Mouse (Mus musculus) liver, adult 2 months (tissue): ENCODE measurements around the gene Papola. TPM values are rescaled to one million over a fixed set of nuclear protein-coding genes. Genes with fewer than 3 reads are reported as not detected.

ENCODE experiments used
- DNase-seq: peaks from one replicate; pipeline ENCODE4 v3.0.0-alpha.2; 2011; ENCODE audit warnings: low read depth, low spot score; ENCODE audit errors: extremely low read depth
- H3K27ac ChIP-seq: fragments of 200-500 bp; replicated peaks from 2 replicates; pipeline ENCODE4 v1.5.1; 2012; ENCODE audit warnings: low read depth, mild to moderate bottlenecking, control low read depth, inconsistent platforms, low read length; ENCODE audit not compliant: insufficient read depth
- H3K27me3 ChIP-seq: fragments of 200-500 bp; 2 replicates; pipeline ENCODE4 v1.6.1; 2012; ENCODE audit warnings: mild to moderate bottlenecking, moderate library complexity, low read length, inconsistent platforms; ENCODE audit not compliant: control insufficient read depth, insufficient read depth
- H3K36me3 ChIP-seq: fragments of 200-500 bp; 2 replicates; pipeline ENCODE4 v1.6.1; 2012; ENCODE audit warnings: low read length, inconsistent platforms; ENCODE audit not compliant: control insufficient read depth, insufficient read depth
- H3K4me1 ChIP-seq: fragments of 200-500 bp; 2 replicates; pipeline ENCODE4 v1.6.1; 2011; ENCODE audit warnings: low read length; ENCODE audit not compliant: control insufficient read depth, insufficient read depth
- H3K4me3 ChIP-seq: fragments of 200-500 bp; 2 replicates; pipeline ENCODE4 v1.5.1; 2011; ENCODE audit warnings: low read depth, mild to moderate bottlenecking, control low read depth, low read length, moderate library complexity; ENCODE audit not compliant: insufficient read depth
- H3K79me2 ChIP-seq: fragments of 200-500 bp; 2 replicates; pipeline ENCODE4 v1.6.1; 2012; ENCODE audit warnings: inconsistent platforms, mild to moderate bottlenecking, low read length, moderate library complexity; ENCODE audit not compliant: control insufficient read depth, insufficient read depth
- H3K9ac ChIP-seq: fragments of 200-500 bp; 2 replicates; pipeline ENCODE4 v1.6.1; 2012; ENCODE audit warnings: low read depth, mild to moderate bottlenecking, control low read depth, inconsistent platforms, low read length
- CTCF ChIP-seq: fragments of 200-500 bp; IDR thresholded peaks from 2 replicates; pipeline ENCODE4 v1.5.1; 2011; ENCODE audit warnings: low read depth, low read length, control low read depth
- POLR2A ChIP-seq: fragments of 200-500 bp; IDR thresholded peaks from 2 replicates; pipeline ENCODE4 v1.6.1; 2011; ENCODE audit warnings: low read length, control low read depth; ENCODE audit not compliant: insufficient read depth; ENCODE audit errors: extremely low read depth
- WGBS: fragments of 180-500 bp; shearing (Covaris S2); methylation state at CpG from one replicate; pipeline ENCODE4 v1.1.7; 2018; 5-methylcytosine and 5-hydroxymethylcytosine counted together
- polyA plus RNA-seq: library from polyadenylated mRNA; depleted of rRNA; stranded (reverse); fragments of >200 nt; gene quantifications from 2 replicates; pipeline ENCODE4 v1.2.3, GENCODE M21; 2012
- total RNA-seq: library from RNA; depleted of rRNA; stranded (reverse); fragments of >200 nt; gene quantifications from 2 replicates; pipeline ENCODE4 v1.2.3, GENCODE M21; 2014

The Papola gene
- total and polyA plus RNA-seq, 2 experiments: 42.0 to 68.4 TPM

GRCm38 (mm10) chr12:105807416-105807815, 22.9 kb downstream of the Papola start:
- TF ChIP-seq POLR2A (no peak), CTCF (no peak)
- H3K4me1 ChIP-seq: peaks cover 8% of the 10 kb centered on the region
- no peak for DNase-seq
- peaks cover 73% of the 10 kb centered on the region for H3K36me3 ChIP-seq
- no peak overlapping the region for H3K9ac ChIP-seq
- H3K27ac ChIP-seq: no peak overlapping the region
- peaks cover 16% of the 10 kb centered on the region; the same call in 1 of the 2 replicates for H3K79me2 ChIP-seq
- WGBS: 84% methylated on average over 7 of the region's 7 CpGs
- no peak overlapping the region for H3K4me3 ChIP-seq
- H3K27me3 ChIP-seq: no peaks in the 10 kb centered on the region

- Histone ChIP-seq H3K27me3 (no peaks in the 10 kb centered on the region), H3K4me3 (no peak overlapping the region), H3K4me1 (peaks cover 8% of the 10 kb centered on the region), H3K9ac (no peak overlapping the region), H3K36me3 (peaks cover 72% of the 10 kb centered on the region), H3K27ac (no peak overlapping the region), H3K79me2 (peaks cover 11% of the 10 kb centered on the region; the same call in 1 of the 2 replicates)
- TF ChIP-seq POLR2A (no peak), CTCF (no peak)
- WGBS: 57% methylated on average over 3 of the region's 3 CpGs
- no peak for DNase-seq
These were observed 24.5 kb downstream of the Papola start for GRCm38 (mm10) chr12:105808945-105809344.

GRCm38 (mm10) chr12:105810608-105811007, 26.1 kb downstream of the Papola start:
- peaks cover 7% of the 10 kb centered on the region; the same call in 1 of the 2 replicates for H3K79me2 ChIP-seq
- no peak overlapping the region for H3K4me3 ChIP-seq
- TF ChIP-seq POLR2A (no peak), CTCF (no peak)
- H3K36me3 ChIP-seq: peaks cover 71% of the 10 kb centered on the region
- H3K27me3 ChIP-seq: no peaks in the 10 kb centered on the region
- H3K27ac ChIP-seq: no peak overlapping the region
- 50% methylated on average over 6 of the region's 6 CpGs for WGBS
- H3K9ac ChIP-seq: no peak overlapping the region
- peaks cover 5% of the 10 kb centered on the region for H3K4me1 ChIP-seq
- DNase-seq: no peak

DNA sequence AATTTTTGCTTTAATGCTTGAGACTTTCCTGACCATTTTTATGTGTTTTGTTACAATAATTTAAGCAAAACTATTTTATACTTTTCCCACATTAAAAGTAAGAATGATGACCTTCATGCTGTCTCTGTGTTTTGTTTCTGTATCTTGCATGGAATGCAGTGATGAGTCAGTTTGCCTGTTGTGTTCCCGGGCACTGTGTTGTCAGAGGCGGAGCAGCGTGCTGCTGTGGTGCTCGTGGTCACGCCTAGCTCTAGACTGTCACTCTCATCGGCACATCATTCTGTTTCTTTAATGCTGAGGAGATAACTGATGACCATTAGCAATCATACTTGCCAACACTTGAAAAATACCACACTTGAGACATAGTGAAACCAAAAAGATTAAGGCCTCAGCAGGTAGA, 29.5 kb downstream of the Papola start:
- H3K4me1 ChIP-seq: no peaks in the 10 kb centered on the region
- 89% methylated on average over 6 of the region's 6 CpGs for WGBS
- no peak overlapping the region for H3K27ac ChIP-seq
- no peak for TF ChIP-seq POLR2A
- TF ChIP-seq CTCF: no peak
- H3K9ac ChIP-seq: no peak overlapping the region
- no peak for DNase-seq
- peaks cover 59% of the 10 kb centered on the region for H3K36me3 ChIP-seq
- no peaks in the 10 kb centered on the region for H3K27me3 ChIP-seq
- H3K79me2 ChIP-seq: peaks cover 7% of the 10 kb centered on the region
- no peak overlapping the region for H3K4me3 ChIP-seq

DNA sequence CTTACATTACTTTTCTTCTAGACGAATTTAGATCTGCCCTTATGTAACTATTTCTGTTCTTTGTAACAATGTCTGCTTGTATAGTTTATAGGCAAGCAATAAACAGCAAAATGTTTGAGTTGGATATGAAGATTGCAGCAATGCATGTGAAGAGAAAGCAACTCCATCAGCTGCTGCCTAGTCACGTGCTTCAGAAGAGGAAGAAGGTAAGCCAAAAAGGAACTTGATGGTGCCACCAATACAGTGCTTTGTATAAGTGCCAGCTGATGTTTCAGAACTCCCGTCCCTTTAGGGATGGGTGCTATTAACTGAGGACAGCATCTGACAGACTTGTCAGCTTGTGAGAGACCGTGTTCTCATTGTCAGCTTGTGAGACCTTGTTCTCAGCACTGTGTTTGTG, 39.0 kb downstream of the Papola start:
- DNase-seq: no peak
- no peak for TF ChIP-seq CTCF
- TF ChIP-seq POLR2A: no peak
- Histone ChIP-seq H3K27ac (no peak overlapping the region), H3K9ac (no peak overlapping the region), H3K36me3 (peaks cover 78% of the 10 kb centered on the region), H3K79me2 (peaks cover 10% of the 10 kb centered on the region), H3K4me1 (no peaks in the 10 kb centered on the region), H3K4me3 (no peak overlapping the region), H3K27me3 (no peaks in the 10 kb centered on the region)
- WGBS: 79% methylated on average over 4 of the region's 4 CpGs

GRCm38 (mm10) chr12:105824743-105825142, 40.2 kb downstream of the Papola start:
- Histone ChIP-seq H3K4me1 (no peaks in the 10 kb centered on the region), H3K36me3 (peaks cover 79% of the 10 kb centered on the region), H3K79me2 (peaks cover 7% of the 10 kb centered on the region), H3K27ac (no peak overlapping the region), H3K4me3 (no peak overlapping the region), H3K27me3 (no peaks in the 10 kb centered on the region), H3K9ac (no peak overlapping the region)
- WGBS: 70% methylated on average over 8 of the region's 8 CpGs
- TF ChIP-seq POLR2A (no peak), CTCF (no peak)
- no peak for DNase-seq
